ENCODE assay signal across 20 mouse cellular contexts in genomic region chr3:70324692-70325091, GRCm38 (mm10).
DNase-seq lines count a peak whose midpoint lies in the region; ATAC-seq and TF ChIP-seq lines count a peak whose summit lies in the region.
"Had no signal": no experiment of that assay in that cellular context is flagged by ENCODE, and none has a peak within 500 bp of the region (broad histone marks: within the 10 kb centered on the region; RNA-seq: fewer than 3 reads in every experiment).

No protein-coding gene starts in this region.

- no peak for TF ChIP-seq CTCF in midbrain, postnatal 0 days (IDR thresholded peaks at IDR 0.05)

- H3K36me3 ChIP-seq in midbrain, postnatal 0 days (ENCODE audit: insufficient read depth, low read length): no peaks in the 10 kb centered on the region
- no peaks in the 10 kb centered on the region for H3K36me3 ChIP-seq in midbrain, embryonic 10.5 days
- H3K36me3 ChIP-seq: embryonic facial prominence, embryonic 13.5 days; forebrain, embryonic 12.5 days; heart, embryonic 10.5 days; hindbrain, embryonic 12.5 days; intestine, embryonic 15.5 days had no signal

- no peaks in the 10 kb centered on the region for H3K9me3 ChIP-seq in midbrain, postnatal 0 days (ENCODE audit: low read length)
- no peaks in the 10 kb centered on the region for H3K9me3 ChIP-seq in midbrain, embryonic 10.5 days (replicated peaks)
- H3K9me3 ChIP-seq: embryonic facial prominence, embryonic 13.5 days; forebrain, embryonic 12.5 days; heart, embryonic 10.5 days; hindbrain, embryonic 12.5 days; intestine, embryonic 15.5 days had no signal

- ATAC-seq in frontal cortex, adult (ENCODE audit: low TSS enrichment): peak; percentile 85
- no peak for ATAC-seq in midbrain, postnatal 0 days (ENCODE audit: low FRiP score)
- ATAC-seq: intestine, embryonic 15.5 days had no signal

- H3K4me3 ChIP-seq in midbrain, postnatal 0 days (ENCODE audit: low read depth, low read length): no peak overlapping the region
- H3K4me3 ChIP-seq in midbrain, embryonic 10.5 days: no peak overlapping the region
- H3K4me3 ChIP-seq: embryonic facial prominence, embryonic 13.5 days; forebrain, embryonic 12.5 days; heart, embryonic 10.5 days; hindbrain, embryonic 12.5 days; intestine, embryonic 15.5 days had no signal

- DNase-seq in frontal cortex, postnatal 10 days (ENCODE audit: low spot score in 2 of 2): no peak
- DNase-seq in left cerebral cortex, postnatal 4 days: peak; percentile 42
- DNase-seq in left cerebral cortex, adult 8-10 months (ENCODE audit: low spot score in 2 of 2): no peak
- DNase-seq in midbrain, postnatal 0 days (ENCODE audit: low spot score): peak; percentile 69
- DNase-seq in midbrain, embryonic 10.5 days (ENCODE audit: low spot score): no peak
- DNase-seq in skeletal muscle tissue, adult 2 months (ENCODE audit: low read depth, low spot score): peak; percentile 2
- DNase-seq in kidney, postnatal 4 days: no peak
- DNase-seq: adrenal gland, postnatal 10 days; cerebellum, adult 18-20 months; cerebellum, postnatal 36 days; gastrocnemius, postnatal 36 days; heart, adult 18-20 months; heart, postnatal 10 days; heart, postnatal 4 days had no signal

- intact Hi-C loops in left cerebral cortex, postnatal 4 days (cut with DNase I): no loop called here

- no peaks in the 10 kb centered on the region for H3K4me1 ChIP-seq in midbrain, postnatal 0 days (ENCODE audit: insufficient read depth, low read length)
- H3K4me1 ChIP-seq in midbrain, embryonic 10.5 days: no peaks in the 10 kb centered on the region
- H3K4me1 ChIP-seq: embryonic facial prominence, embryonic 13.5 days; forebrain, embryonic 12.5 days; heart, embryonic 10.5 days; hindbrain, embryonic 12.5 days; intestine, embryonic 15.5 days had no signal

- H3K9ac ChIP-seq in midbrain, postnatal 0 days (replicated peaks; ENCODE audit: low read length, poor library complexity, severe bottlenecking): no peak overlapping the region
- H3K9ac ChIP-seq: embryonic facial prominence, embryonic 13.5 days; forebrain, embryonic 12.5 days; hindbrain, embryonic 12.5 days; intestine, embryonic 15.5 days had no signal

- no peak overlapping the region for H3K4me2 ChIP-seq in midbrain, postnatal 0 days (ENCODE audit: low read depth, low read length, poor library complexity, severe bottlenecking)
- H3K4me2 ChIP-seq: embryonic facial prominence, embryonic 13.5 days; forebrain, embryonic 12.5 days; hindbrain, embryonic 12.5 days; intestine, embryonic 15.5 days had no signal

- H3K27ac ChIP-seq in midbrain, postnatal 0 days (ENCODE audit: low read depth, low read length): no peak overlapping the region
- no peak overlapping the region for H3K27ac ChIP-seq in midbrain, embryonic 10.5 days (replicated peaks)
- H3K27ac ChIP-seq: embryonic facial prominence, embryonic 13.5 days; forebrain, embryonic 12.5 days; heart, embryonic 10.5 days; hindbrain, embryonic 12.5 days; intestine, embryonic 15.5 days had no signal

- WGBS in midbrain, postnatal 0 days: 85% methylated on average over 2 of the region's 2 CpGs
- 88% methylated on average over 2 of the region's 2 CpGs for WGBS in midbrain, embryonic 10.5 days

- H3K27me3 ChIP-seq in midbrain, postnatal 0 days (ENCODE audit: insufficient read depth, low read length): no peaks in the 10 kb centered on the region
- H3K27me3 ChIP-seq in midbrain, embryonic 10.5 days (ENCODE audit: low read depth, poor library complexity, severe bottlenecking): no peaks in the 10 kb centered on the region
- H3K27me3 ChIP-seq: embryonic facial prominence, embryonic 13.5 days; forebrain, embryonic 12.5 days; hindbrain, embryonic 12.5 days; intestine, embryonic 15.5 days had no signal

Comparison
In these comparisons a context has a peak if more than half of its experiments do, and no peak if none do; other contexts are left out.
1. DNase-seq: peak in left cerebral cortex, postnatal 4 days (single experiment), midbrain, postnatal 0 days (single experiment) and skeletal muscle tissue, adult 2 months (single experiment); none in frontal cortex, postnatal 10 days (0 of 2), left cerebral cortex, adult 8-10 months (0 of 2), midbrain, embryonic 10.5 days (single experiment) and kidney, postnatal 4 days (0 of 2).